Mouse (Mus musculus): Measurements from ENCODE around the gene Sall1. TPM values are rescaled to one million over a fixed set of nuclear protein-coding genes. Genes with fewer than 3 reads are reported as not detected.

Gene Sall1
- 8.0 and 10.8 TPM in 2 replicates for polyA plus RNA-seq (2012; rRNA removed)

DNA sequence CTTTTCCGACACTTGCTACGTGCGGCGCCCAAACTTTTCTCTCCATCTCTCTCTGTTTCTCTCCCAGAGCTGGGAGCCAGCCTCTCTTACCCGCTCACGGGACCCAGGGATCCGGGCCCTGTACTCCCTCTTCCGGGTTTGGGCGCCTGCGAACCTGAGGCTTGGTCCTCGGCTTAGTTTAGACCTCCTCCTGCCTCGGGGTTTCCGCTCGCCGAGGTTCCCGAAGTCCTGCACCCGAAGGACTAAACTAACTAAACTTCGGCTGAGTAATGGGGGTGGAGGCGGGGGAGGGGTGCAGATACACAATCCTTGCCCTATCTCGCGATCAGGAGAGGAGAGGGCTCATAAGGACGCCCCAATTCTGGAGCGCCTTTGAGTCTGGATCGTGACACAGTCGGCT is at the start of gene Sall1:
Gene Sall1 (minus strand): TSS at position 223 of the 400 bp plus-strand sequence.

All from ovary, adult 2 months (tissue).